Mouse (Mus musculus) liver, embryonic 14.5 days (tissue): ENCODE results near the gene Aph1b.

ENCODE experiments used
- CTCF ChIP-seq: IDR thresholded peaks from 2 replicates; pipeline ENCODE4 v1.5.1; 2016; ENCODE audit warnings: antibody characterized with exemption, low read depth, control low read depth
- EP300 ChIP-seq: IDR thresholded peaks from 2 replicates; pipeline ENCODE4 v1.6.1; 2016; ENCODE audit warnings: antibody characterized with exemption, low read depth

- TF ChIP-seq CTCF (peak; percentile 32; the same call in 1 of the 2 replicates), EP300 (no peak)
These were observed 39.8 kb upstream of the Aph1b start for GRCm38 (mm10) chr9:66835097-66835480.
